Mouse (Mus musculus) forebrain, embryonic 12.5 days (tissue): ENCODE results near the gene Rtn4rl1. TPM values are rescaled to one million over a fixed set of nuclear protein-coding genes. Genes with fewer than 3 reads are reported as not detected.
A peak's percentile ranks its signal among the peaks of the same experiment; 100 is the strongest.

Experiments
- ATAC-seq: fragments of 200-750 bp; cut with Nextera tagmentation; 2 replicates; pipeline ENCODE4 v1.8.0; 2017; ENCODE audit warnings: moderate TSS enrichment; ENCODE audit not compliant: low FRiP score
- H3K27ac ChIP-seq: fragments of 300-500 bp; sonication (generic); 2 replicates; pipeline ENCODE4 v1.5.1; 2016; ENCODE audit warnings: mild to moderate bottlenecking
- H3K27me3 ChIP-seq: fragments of 300-500 bp; sonication (generic); 2 replicates; pipeline ENCODE4 v1.6.1; 2016; ENCODE audit warnings: mild to moderate bottlenecking
- H3K36me3 ChIP-seq: fragments of 300-500 bp; sonication (generic); replicated peaks from 2 replicates; pipeline ENCODE4 v1.6.1; 2016; ENCODE audit warnings: mild to moderate bottlenecking
- H3K4me1 ChIP-seq: fragments of 300-500 bp; sonication (generic); 2 replicates; pipeline ENCODE4 v1.6.1; 2016
- H3K4me2 ChIP-seq: fragments of 300-500 bp; sonication (generic); 2 replicates; pipeline ENCODE4 v1.6.1; 2016; ENCODE audit warnings: mild to moderate bottlenecking, moderate library complexity
- H3K4me3 ChIP-seq: fragments of 300-500 bp; sonication (generic); replicated peaks from 2 replicates; pipeline ENCODE4 v1.5.1; 2016; ENCODE audit warnings: mild to moderate bottlenecking
- H3K9ac ChIP-seq: fragments of 300-500 bp; sonication (generic); 2 replicates; pipeline ENCODE4 v1.6.1; 2016; ENCODE audit warnings: mild to moderate bottlenecking
- H3K9me3 ChIP-seq: fragments of 300-500 bp; sonication (generic); 2 replicates; pipeline ENCODE4 v1.6.1; 2016
- WGBS: fragments of 180-500 bp; shearing (Covaris S2); methylation state at CpG from one replicate; pipeline ENCODE4 v1.1.7; 2016; 5-methylcytosine and 5-hydroxymethylcytosine counted together
- polyA plus RNA-seq: library from polyadenylated mRNA; unstranded; fragments of >200 nt; fragmentation: Nextera tagmentation; extraction: Ambion mirVana; gene quantifications from 2 replicates; pipeline ENCODE4 v1.2.1, GENCODE M21; 2016

Gene Rtn4rl1
- polyA plus RNA-seq, 1 experiment from 2014 or later: 1.7 TPM

DNA sequence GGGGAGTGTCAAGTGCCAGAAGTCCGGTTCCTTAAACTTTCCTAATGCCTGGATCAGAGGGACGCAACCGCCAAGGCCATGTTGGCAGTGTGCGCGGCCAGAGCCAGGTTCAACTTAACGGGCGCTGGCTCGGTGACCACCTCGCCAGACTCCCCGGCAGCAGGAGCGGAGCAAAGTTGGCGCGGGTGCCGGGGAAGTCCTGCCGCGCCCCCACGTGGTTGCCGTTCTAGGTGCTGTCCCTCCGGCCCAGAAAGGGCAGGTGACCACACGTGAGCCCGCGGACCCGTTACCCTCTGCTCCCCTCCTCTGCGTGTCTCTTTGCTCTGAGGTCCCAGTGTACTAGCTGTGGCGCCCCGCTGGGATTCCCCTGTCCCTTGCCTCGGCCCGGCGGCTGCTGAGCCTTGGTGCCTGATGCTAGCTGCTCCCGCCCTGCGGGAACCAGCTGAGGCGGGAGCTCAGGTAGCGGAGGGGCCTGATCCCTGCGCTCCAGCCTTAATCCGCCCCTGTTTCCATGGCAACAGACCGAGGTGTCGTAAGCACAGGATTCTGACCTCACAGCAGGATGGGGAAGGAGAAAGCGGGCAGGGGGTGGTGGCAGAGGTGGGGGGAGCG is 1.4 kb downstream of the Rtn4rl1 start:
- Histone ChIP-seq H3K27ac (no peak overlapping the region), H3K4me3 (peak overlapping the region; percentile 49), H3K9ac (peak overlapping the region; percentile 48), H3K4me1 (peaks cover 48% of the 10 kb centered on the region), H3K9me3 (no peaks in the 10 kb centered on the region), H3K36me3 (no peaks in the 10 kb centered on the region), H3K4me2 (peak overlapping the region; percentile 69), H3K27me3 (peaks cover 90% of the 10 kb centered on the region)
- ATAC-seq: peak; percentile 28; the same call in 1 of the 2 replicates
- WGBS: 1% methylated on average over 39 of the region's 39 CpGs

GRCm38 (mm10) chr11:75196131-75196530 is 2.5 kb downstream of the Rtn4rl1 start:
- H3K27me3 ChIP-seq: peaks cover 95% of the 10 kb centered on the region
- no peaks in the 10 kb centered on the region for H3K9me3 ChIP-seq
- no peak for ATAC-seq
- no peaks in the 10 kb centered on the region for H3K36me3 ChIP-seq
- 44% methylated on average over 6 of the region's 6 CpGs for WGBS
- H3K4me1 ChIP-seq: peaks cover 40% of the 10 kb centered on the region
- no peak overlapping the region for H3K4me2 ChIP-seq
- H3K9ac ChIP-seq: no peak overlapping the region; the same call in 1 of the 2 replicates
- no peak overlapping the region for H3K4me3 ChIP-seq
- no peak overlapping the region for H3K27ac ChIP-seq

- Histone ChIP-seq H3K9ac (no peak overlapping the region), H3K4me2 (no peak overlapping the region), H3K4me3 (no peak overlapping the region), H3K27ac (no peak overlapping the region), H3K4me1 (peaks cover 41% of the 10 kb centered on the region), H3K27me3 (peaks cover 77% of the 10 kb centered on the region), H3K9me3 (no peaks in the 10 kb centered on the region), H3K36me3 (no peaks in the 10 kb centered on the region)
- WGBS: 41% methylated on average over 7 of the region's 7 CpGs
- ATAC-seq: no peak
Observed at GRCm38 (mm10) chr11:75197956-75198355, 4.4 kb downstream of the Rtn4rl1 start.

DNA sequence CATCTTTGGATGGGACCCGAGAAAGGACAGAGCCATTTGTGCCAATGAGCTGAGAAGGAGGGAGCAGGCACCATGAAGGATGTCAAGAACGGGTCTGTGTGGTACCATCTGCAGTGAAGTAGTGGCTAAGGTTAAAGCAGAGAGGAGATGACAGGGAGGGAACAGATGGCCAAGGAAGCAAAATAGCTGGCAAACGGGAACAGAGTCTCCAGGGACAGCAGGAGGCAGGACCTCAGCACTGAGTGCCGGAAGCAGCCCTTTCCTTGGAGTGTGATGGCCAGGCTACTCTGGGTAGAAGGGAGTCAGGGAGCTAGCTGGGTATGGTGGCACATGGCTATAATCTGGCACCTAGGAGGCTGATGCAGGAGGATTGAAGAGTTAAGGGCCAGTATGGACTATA is 5.2 kb downstream of the Rtn4rl1 start:
- H3K4me3 ChIP-seq: no peak overlapping the region
- ATAC-seq: no peak
- H3K27ac ChIP-seq: no peak overlapping the region
- no peaks in the 10 kb centered on the region for H3K9me3 ChIP-seq
- WGBS: 77% methylated on average over 4 of the region's 4 CpGs
- no peak overlapping the region for H3K4me2 ChIP-seq
- H3K36me3 ChIP-seq: no peaks in the 10 kb centered on the region
- peaks cover 36% of the 10 kb centered on the region for H3K4me1 ChIP-seq
- no peak overlapping the region for H3K9ac ChIP-seq
- peaks cover 68% of the 10 kb centered on the region for H3K27me3 ChIP-seq

GRCm38 (mm10) chr11:75199951-75200350 is 6.4 kb downstream of the Rtn4rl1 start:
- Histone ChIP-seq H3K27me3 (peaks cover 57% of the 10 kb centered on the region), H3K27ac (no peak overlapping the region), H3K4me1 (peaks cover 35% of the 10 kb centered on the region), H3K9ac (no peak overlapping the region), H3K4me3 (no peak overlapping the region), H3K4me2 (no peak overlapping the region), H3K36me3 (no peaks in the 10 kb centered on the region), H3K9me3 (no peaks in the 10 kb centered on the region)
- no peak for ATAC-seq
- WGBS: 84% methylated on average over 5 of the region's 5 CpGs

DNA sequence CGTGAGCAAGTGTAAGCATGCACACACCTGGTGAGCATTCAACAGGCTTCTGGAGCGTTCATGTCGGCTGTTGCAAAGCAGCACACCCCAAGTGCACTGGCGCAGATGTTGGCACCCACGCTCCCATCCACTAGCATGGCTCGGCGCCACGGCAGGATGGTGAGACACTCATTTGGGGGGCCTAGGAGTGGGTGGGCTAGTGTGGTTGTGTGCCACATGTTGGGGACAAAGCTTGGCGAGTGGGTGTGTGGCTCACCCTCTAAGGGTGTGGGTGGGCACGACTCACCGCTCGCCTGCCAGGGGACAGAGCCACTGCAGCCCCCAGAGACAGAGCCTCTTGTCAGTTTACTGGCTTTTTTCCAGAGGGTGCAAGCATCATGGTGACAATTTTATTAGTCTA is 7.4 kb downstream of the Rtn4rl1 start:
- Histone ChIP-seq H3K4me3 (no peak overlapping the region), H3K4me1 (peaks cover 26% of the 10 kb centered on the region; the same call in 1 of the 2 replicates), H3K9ac (no peak overlapping the region), H3K27me3 (peaks cover 47% of the 10 kb centered on the region), H3K27ac (no peak overlapping the region), H3K36me3 (no peaks in the 10 kb centered on the region), H3K9me3 (no peaks in the 10 kb centered on the region), H3K4me2 (no peak overlapping the region)
- ATAC-seq: no peak
- WGBS: 86% methylated on average over 12 of the region's 12 CpGs

GRCm38 (mm10) chr11:75201721-75202120 is 8.1 kb downstream of the Rtn4rl1 start:
- Histone ChIP-seq H3K4me3 (no peak overlapping the region), H3K4me2 (no peak overlapping the region), H3K9me3 (no peaks in the 10 kb centered on the region), H3K4me1 (peaks cover 23% of the 10 kb centered on the region; the same call in 1 of the 2 replicates), H3K27ac (no peak overlapping the region), H3K9ac (no peak overlapping the region), H3K36me3 (no peaks in the 10 kb centered on the region), H3K27me3 (peaks cover 39% of the 10 kb centered on the region)
- ATAC-seq: no peak
- WGBS: 77% methylated on average over 8 of the region's 8 CpGs

DNA sequence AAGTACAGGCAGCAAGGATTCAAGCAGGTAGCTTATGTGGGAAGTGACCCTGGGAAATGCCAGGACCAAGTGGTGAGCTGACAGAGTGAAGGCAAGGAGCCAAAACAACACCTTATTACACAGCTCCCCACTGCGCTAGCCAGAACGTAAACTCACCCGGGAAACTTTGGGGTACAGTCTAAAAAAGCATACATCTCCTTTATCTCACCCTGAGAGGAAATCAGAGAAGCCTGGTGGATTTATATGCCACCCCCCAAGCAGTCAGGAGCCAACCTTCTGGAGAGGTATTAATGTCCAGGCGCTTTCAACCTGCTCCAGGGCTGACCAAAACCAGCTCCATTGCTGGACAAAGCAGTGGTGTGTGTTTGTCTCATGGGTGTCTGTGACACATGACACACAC is 10.3 kb downstream of the Rtn4rl1 start:
- Histone ChIP-seq H3K27ac (no peak overlapping the region), H3K9ac (no peak overlapping the region), H3K4me2 (no peak overlapping the region), H3K27me3 (peaks cover 18% of the 10 kb centered on the region; the same call in 1 of the 2 replicates), H3K4me3 (no peak overlapping the region), H3K4me1 (peaks cover 25% of the 10 kb centered on the region; the same call in 1 of the 2 replicates), H3K9me3 (no peaks in the 10 kb centered on the region), H3K36me3 (no peaks in the 10 kb centered on the region)
- 80% methylated on average over 4 of the region's 4 CpGs for WGBS
- ATAC-seq: no peak

GRCm38 (mm10) chr11:75204472-75204871 is 10.9 kb downstream of the Rtn4rl1 start:
- WGBS: 36% methylated on average over 8 of the region's 9 CpGs
- no peak for ATAC-seq
- H3K9ac ChIP-seq: no peak overlapping the region
- peaks cover 13% of the 10 kb centered on the region; the same call in 1 of the 2 replicates for H3K27me3 ChIP-seq
- H3K27ac ChIP-seq: no peak overlapping the region
- peaks cover 30% of the 10 kb centered on the region; the same call in 1 of the 2 replicates for H3K4me1 ChIP-seq
- H3K4me2 ChIP-seq: no peak overlapping the region
- H3K4me3 ChIP-seq: no peak overlapping the region
- no peaks in the 10 kb centered on the region for H3K9me3 ChIP-seq
- H3K36me3 ChIP-seq: no peaks in the 10 kb centered on the region

GRCm38 (mm10) chr11:75206347-75206746 is 12.8 kb downstream of the Rtn4rl1 start:
- peaks cover 46% of the 10 kb centered on the region for H3K4me1 ChIP-seq
- H3K4me3 ChIP-seq: no peak overlapping the region
- no peak overlapping the region for H3K27ac ChIP-seq
- H3K36me3 ChIP-seq: no peaks in the 10 kb centered on the region
- H3K9ac ChIP-seq: no peak overlapping the region
- WGBS: 85% methylated on average over 4 of the region's 4 CpGs
- H3K4me2 ChIP-seq: no peak overlapping the region
- H3K9me3 ChIP-seq: no peaks in the 10 kb centered on the region
- ATAC-seq: no peak
- H3K27me3 ChIP-seq: no peaks in the 10 kb centered on the region

DNA sequence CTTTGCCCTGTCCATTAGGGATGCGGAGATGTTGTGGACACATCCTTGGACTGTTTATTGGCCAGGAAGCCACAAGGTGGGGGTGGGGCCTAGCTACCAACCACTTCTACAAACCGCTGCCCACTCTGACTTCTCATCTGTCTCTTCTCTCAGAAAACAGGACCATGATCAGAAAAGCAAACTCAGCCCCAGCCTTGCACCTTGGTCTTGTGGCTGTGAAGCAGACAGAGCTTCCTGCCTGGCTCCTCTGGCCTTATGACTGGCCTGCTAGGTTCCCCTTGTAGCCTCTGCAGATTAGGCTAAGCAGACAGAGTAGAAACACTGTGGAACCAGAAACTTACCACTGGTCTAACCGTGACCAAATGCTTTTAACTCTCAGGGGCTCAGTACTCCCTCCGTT is 15.8 kb downstream of the Rtn4rl1 start:
- Histone ChIP-seq H3K9ac (no peak overlapping the region), H3K4me1 (peaks cover 61% of the 10 kb centered on the region), H3K9me3 (no peaks in the 10 kb centered on the region), H3K4me2 (no peak overlapping the region), H3K27me3 (peaks cover 19% of the 10 kb centered on the region), H3K36me3 (no peaks in the 10 kb centered on the region), H3K27ac (no peak overlapping the region), H3K4me3 (no peak overlapping the region)
- no peak for ATAC-seq
- WGBS: 69% methylated on average over 4 of the region's 4 CpGs

- Histone ChIP-seq H3K4me3 (no peak overlapping the region), H3K27me3 (peaks cover 26% of the 10 kb centered on the region), H3K27ac (no peak overlapping the region), H3K9me3 (no peaks in the 10 kb centered on the region), H3K4me1 (peaks cover 60% of the 10 kb centered on the region), H3K36me3 (no peaks in the 10 kb centered on the region), H3K9ac (no peak overlapping the region), H3K4me2 (no peak overlapping the region)
- WGBS: 56% methylated on average over 4 of the region's 4 CpGs
- ATAC-seq: no peak
Observed at GRCm38 (mm10) chr11:75210093-75210492, 16.5 kb downstream of the Rtn4rl1 start.

- Histone ChIP-seq H3K36me3 (no peaks in the 10 kb centered on the region), H3K4me3 (no peak overlapping the region), H3K4me2 (no peak overlapping the region), H3K9ac (no peak overlapping the region), H3K4me1 (peaks cover 65% of the 10 kb centered on the region), H3K27ac (no peak overlapping the region), H3K27me3 (peaks cover 31% of the 10 kb centered on the region), H3K9me3 (no peaks in the 10 kb centered on the region)
- WGBS: 25% methylated on average over 6 of the region's 6 CpGs
- no peak for ATAC-seq
Observed at GRCm38 (mm10) chr11:75210755-75211154, 17.2 kb downstream of the Rtn4rl1 start.
